Mouse (Mus musculus) forebrain, embryonic 13.5 days (tissue): ENCODE data around the gene Tnfrsf23. TPM values are rescaled to one million over a fixed set of nuclear protein-coding genes. Genes with fewer than 3 reads are reported as not detected.
"Not testable (repeated sequence)": the region's sequence is repeated elsewhere in the genome, so short reads cannot be mapped to it uniquely, and the experiment has no call there.

Source experiments
- ATAC-seq: fragments of 200-750 bp; cut with Nextera tagmentation; 2 replicates; pipeline ENCODE4 v1.8.0; 2017
- H3K27ac ChIP-seq: fragments of 300-500 bp; sonication (generic); 2 replicates; pipeline ENCODE4 v1.5.1; 2015; ENCODE audit warnings: inconsistent platforms, mild to moderate bottlenecking, moderate library complexity
- H3K27me3 ChIP-seq: fragments of 300-500 bp; sonication (generic); 2 replicates; pipeline ENCODE4 v1.6.1; 2015; ENCODE audit warnings: mild to moderate bottlenecking, inconsistent platforms
- H3K36me3 ChIP-seq: fragments of 300-500 bp; sonication (generic); 2 replicates; pipeline ENCODE4 v1.6.1; 2015; ENCODE audit warnings: mild to moderate bottlenecking, inconsistent platforms; ENCODE audit not compliant: poor library complexity, severe bottlenecking
- H3K4me1 ChIP-seq: fragments of 300-500 bp; sonication (generic); 2 replicates; pipeline ENCODE4 v1.6.1; 2015; ENCODE audit warnings: inconsistent platforms
- H3K4me2 ChIP-seq: fragments of 300-500 bp; sonication (generic); 2 replicates; pipeline ENCODE4 v1.6.1; 2015; ENCODE audit warnings: inconsistent platforms, mild to moderate bottlenecking, moderate library complexity
- H3K4me3 ChIP-seq: fragments of 300-500 bp; sonication (generic); 2 replicates; pipeline ENCODE4 v1.5.1; 2015; ENCODE audit warnings: mild to moderate bottlenecking, inconsistent platforms
- H3K9ac ChIP-seq: fragments of 300-500 bp; sonication (generic); 2 replicates; pipeline ENCODE4 v1.6.1; 2015; ENCODE audit warnings: mild to moderate bottlenecking, inconsistent platforms
- H3K9me3 ChIP-seq: fragments of 300-500 bp; sonication (generic); replicated peaks from 2 replicates; pipeline ENCODE4 v1.6.1; 2016; ENCODE audit warnings: inconsistent platforms
- WGBS: fragments of 180-500 bp; shearing (Covaris S2); methylation state at CpG from one replicate; pipeline ENCODE4 v1.1.7; 2015; 5-methylcytosine and 5-hydroxymethylcytosine counted together
- polyA plus RNA-seq: library from polyadenylated mRNA; unstranded; fragments of >200 nt; fragmentation: Nextera tagmentation; extraction: Ambion mirVana; gene quantifications from 2 replicates; pipeline ENCODE4 v1.2.1, GENCODE M21; 2015

The Tnfrsf23 gene
- polyA plus RNA-seq, 1 experiment from 2014 or later: 0.61 TPM

DNA sequence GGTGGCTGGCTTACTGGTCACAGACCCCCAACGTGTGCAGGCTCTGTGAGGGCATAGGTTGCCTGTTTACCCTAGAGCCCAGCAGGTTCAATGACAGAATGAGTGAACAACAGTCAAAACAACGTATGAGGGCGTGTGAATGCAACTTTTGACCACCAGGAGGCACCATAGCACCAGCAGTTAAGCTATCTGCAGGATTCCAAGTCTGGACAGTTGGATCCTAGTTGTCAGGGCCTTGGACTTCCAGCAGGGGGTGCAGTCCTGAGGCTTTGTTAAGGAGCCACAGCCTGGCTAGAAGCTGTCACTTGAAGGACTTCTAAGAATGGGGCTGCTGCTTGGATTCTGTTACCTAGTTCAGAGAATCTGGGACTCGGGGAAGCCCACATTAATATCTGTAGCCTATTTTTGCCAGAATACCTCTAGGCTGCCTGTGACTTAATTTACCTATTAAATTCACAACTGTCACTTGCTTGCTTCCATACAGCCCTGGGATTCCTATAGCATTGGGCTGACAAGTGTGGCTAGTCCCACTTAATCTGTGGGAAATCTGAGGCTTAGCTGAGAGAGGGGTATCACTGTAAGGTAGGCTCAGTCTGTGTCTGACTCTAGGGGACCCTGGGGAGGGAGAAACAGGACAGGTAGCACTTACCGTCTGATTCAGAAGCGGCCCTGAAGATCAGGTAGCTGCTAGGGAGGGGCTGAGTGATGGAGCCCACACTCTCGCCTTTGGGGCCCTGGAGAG, 21.2 kb upstream of the Tnfrsf23 start:
- WGBS: 34% methylated on average over 7 of the region's 7 CpGs
- ATAC-seq: peak; percentile 89
- Histone ChIP-seq H3K4me1 (0 out of 2 replicates have a peak, but pooled peaks cover 6% of the 10 kb centered on the region), H3K27me3 (no peaks in the 10 kb centered on the region), H3K36me3 (peaks cover 58% of the 10 kb centered on the region), H3K4me3 (no peak overlapping the region), H3K9ac (no peak overlapping the region), H3K4me2 (no peak overlapping the region), H3K9me3 (no peaks in the 10 kb centered on the region), H3K27ac (peak overlapping the region; percentile 20; the same call in 1 of the 2 replicates)

DNA sequence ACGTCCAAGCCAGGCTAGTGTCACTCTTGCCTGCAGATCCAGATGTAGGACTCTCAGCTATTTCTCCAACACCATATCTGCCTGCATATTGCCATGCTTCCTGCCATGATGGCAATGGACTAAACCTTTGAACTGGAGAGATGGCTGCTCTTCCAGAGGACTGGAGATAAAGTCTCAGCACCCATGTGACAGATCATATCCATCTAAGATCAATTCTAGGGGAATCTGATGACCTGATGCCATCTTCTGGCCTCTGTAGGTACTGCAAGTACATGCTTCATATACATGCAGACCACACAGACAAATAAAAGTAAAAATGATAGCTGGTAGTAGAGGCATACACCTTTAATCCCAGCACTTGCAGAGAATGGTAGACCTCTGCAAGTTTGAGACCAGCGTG, 10.5 kb upstream of the Tnfrsf23 start:
- no peaks in the 10 kb centered on the region for H3K27me3 ChIP-seq
- 60% methylated on average over 2 of the region's 2 CpGs for WGBS
- no peak overlapping the region for H3K27ac ChIP-seq
- no peak overlapping the region for H3K4me2 ChIP-seq
- no peaks in the 10 kb centered on the region for H3K9me3 ChIP-seq
- peaks cover 70% of the 10 kb centered on the region for H3K36me3 ChIP-seq
- no peak overlapping the region for H3K9ac ChIP-seq
- ATAC-seq: no peak
- H3K4me1 ChIP-seq: no peaks in the 10 kb centered on the region
- no peak overlapping the region for H3K4me3 ChIP-seq

DNA sequence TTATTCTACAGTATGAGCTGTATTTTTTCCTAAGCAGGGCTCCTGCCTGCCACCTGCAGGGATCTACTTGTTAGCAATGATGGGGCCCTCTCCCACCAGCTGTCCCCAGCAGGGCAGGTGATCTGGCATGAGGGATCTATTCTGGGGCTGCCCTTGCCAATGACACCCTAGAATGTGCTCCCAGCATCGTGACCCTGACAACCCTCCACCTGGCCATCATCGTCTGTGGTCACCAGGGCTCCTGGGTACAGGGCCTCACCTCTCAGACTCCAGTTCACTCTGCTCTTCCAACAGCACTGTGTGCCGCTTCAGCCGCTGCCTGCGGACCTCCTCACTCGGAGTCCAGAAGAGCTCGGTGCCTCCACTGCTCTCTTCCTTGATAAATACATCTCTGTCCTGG, 8.9 kb upstream of the Tnfrsf23 start:
- no peak for ATAC-seq
- Histone ChIP-seq H3K9ac (no peak overlapping the region), H3K36me3 (peaks cover 83% of the 10 kb centered on the region), H3K4me2 (no peak overlapping the region), H3K4me1 (no peaks in the 10 kb centered on the region), H3K27ac (no peak overlapping the region), H3K27me3 (no peaks in the 10 kb centered on the region), H3K4me3 (no peak overlapping the region), H3K9me3 (no peaks in the 10 kb centered on the region)
- WGBS: 91% methylated on average over 7 of the region's 7 CpGs

DNA sequence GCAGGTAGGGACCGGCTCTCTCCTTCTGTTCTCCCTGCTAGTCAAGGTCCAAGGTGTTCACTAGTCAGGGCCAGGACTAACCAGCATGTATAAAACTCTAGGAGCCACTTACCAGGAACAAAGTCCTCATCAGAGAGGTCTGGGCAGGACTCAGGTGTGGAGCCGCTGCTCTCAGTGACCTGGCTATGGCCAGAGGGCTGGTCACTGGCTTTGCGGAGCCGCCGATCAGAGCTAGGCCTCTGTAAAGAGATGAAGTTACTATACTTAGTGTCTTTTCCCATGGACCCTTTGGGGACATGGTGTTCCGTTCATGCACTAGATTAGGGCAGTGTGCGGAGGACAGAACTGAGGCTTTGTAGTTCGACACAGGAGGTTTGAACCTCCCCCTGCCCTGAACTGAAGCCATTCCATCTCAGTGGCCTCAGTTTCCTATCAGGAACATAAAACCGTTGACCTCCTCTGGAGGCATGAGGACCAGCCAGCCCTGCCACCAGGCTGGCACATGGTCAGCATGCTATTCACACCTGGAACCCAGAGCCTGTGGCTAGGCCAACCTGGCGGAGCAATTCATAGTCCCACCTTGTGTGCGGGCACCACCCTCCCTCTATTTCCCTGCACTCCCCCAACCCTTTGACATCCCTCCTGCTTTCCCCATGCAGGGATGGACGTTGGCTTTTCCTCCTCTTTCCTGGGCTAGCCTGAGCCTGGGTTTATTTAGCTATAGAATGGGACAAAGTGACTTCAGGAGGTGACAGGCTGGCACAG, 7.3 kb upstream of the Tnfrsf23 start:
- Histone ChIP-seq H3K9ac (no peak overlapping the region), H3K27ac (no peak overlapping the region), H3K4me2 (no peak overlapping the region), H3K27me3 (no peaks in the 10 kb centered on the region), H3K4me1 (no peaks in the 10 kb centered on the region), H3K36me3 (peaks cover 87% of the 10 kb centered on the region), H3K9me3 (no peaks in the 10 kb centered on the region), H3K4me3 (no peak overlapping the region)
- ATAC-seq: no peak
- 86% methylated on average over 12 of the region's 12 CpGs for WGBS

DNA sequence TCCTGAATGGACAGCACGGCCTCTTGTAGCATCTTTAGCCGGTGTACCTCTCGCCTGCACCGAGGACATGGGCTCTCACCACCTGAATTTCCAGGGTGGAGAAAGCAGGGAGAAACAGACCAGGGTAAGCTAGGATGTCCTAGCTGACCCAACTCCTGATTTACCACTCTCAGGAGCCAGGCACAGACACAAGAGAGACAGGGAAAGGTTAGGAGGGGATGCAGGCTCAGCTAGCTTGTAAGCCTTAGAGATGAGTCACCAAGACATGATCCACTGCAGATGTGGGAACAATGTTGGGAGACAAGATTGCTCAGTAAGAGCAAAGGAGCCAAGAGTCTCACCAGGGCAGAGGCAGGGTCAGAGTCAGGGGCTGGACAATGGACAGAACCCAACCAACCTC, 6.2 kb upstream of the Tnfrsf23 start:
- H3K36me3 ChIP-seq: peaks cover 89% of the 10 kb centered on the region
- H3K4me3 ChIP-seq: no peak overlapping the region
- 94% methylated on average over 4 of the region's 4 CpGs for WGBS
- no peak overlapping the region for H3K27ac ChIP-seq
- H3K9me3 ChIP-seq: no peaks in the 10 kb centered on the region
- 0 out of 2 replicates have a peak, but pooled peaks cover 3% of the 10 kb centered on the region for H3K27me3 ChIP-seq
- H3K9ac ChIP-seq: no peak overlapping the region
- no peaks in the 10 kb centered on the region for H3K4me1 ChIP-seq
- ATAC-seq: no peak
- H3K4me2 ChIP-seq: no peak overlapping the region

DNA sequence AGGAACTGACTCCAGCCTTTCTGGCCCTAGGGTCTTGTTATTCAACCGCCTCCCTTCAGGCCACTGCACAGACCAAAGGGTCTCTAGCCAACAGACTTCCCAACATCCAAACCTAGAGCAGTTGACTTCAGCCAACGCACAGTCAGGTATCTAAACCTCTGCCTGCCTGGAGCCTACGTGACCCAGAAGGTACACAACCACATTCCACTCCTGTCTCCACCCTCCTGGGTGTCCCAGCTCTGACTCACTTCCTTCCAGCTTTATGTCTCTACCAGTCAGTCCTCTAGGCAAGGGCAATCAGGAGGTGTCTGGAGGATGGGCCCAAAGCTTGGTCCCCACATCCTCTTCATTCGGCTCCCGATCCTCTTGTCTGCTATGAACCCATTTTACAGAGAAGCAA, 5.5 kb upstream of the Tnfrsf23 start:
- no peak overlapping the region for H3K9ac ChIP-seq
- 90% methylated on average over 5 of the region's 5 CpGs for WGBS
- no peak for ATAC-seq
- peaks cover 82% of the 10 kb centered on the region for H3K36me3 ChIP-seq
- H3K27ac ChIP-seq: no peak overlapping the region
- H3K9me3 ChIP-seq: no peaks in the 10 kb centered on the region
- H3K4me1 ChIP-seq: no peaks in the 10 kb centered on the region
- 0 out of 2 replicates have a peak, but pooled peaks cover 3% of the 10 kb centered on the region for H3K27me3 ChIP-seq
- no peak overlapping the region for H3K4me3 ChIP-seq
- no peak overlapping the region for H3K4me2 ChIP-seq

DNA sequence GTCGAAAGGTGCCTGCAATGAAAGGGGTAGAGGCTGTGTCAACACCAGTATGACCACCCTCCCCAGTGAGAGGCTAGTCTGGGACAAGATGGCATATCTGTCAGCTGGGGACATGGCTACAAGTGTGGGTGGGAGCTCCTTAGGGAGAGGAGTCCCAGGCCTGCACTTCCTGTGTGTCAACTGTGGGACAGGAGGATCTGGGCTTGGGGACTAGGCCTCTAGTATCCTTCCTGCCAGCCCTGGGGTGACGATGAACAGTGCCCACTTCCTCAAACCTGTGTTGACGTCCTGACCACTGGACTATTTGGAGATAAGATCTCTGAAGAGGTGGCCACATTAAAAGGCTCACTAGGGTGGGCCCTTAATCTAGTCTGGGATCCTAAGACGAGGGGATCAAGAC, 4.3 kb upstream of the Tnfrsf23 start:
- WGBS: 78% methylated on average over 4 of the region's 4 CpGs
- H3K4me2 ChIP-seq: no peak overlapping the region
- H3K27ac ChIP-seq: no peak overlapping the region
- H3K9ac ChIP-seq: no peak overlapping the region
- ATAC-seq: no peak
- no peak overlapping the region for H3K4me3 ChIP-seq
- H3K27me3 ChIP-seq: peaks cover 10% of the 10 kb centered on the region; the same call in 1 of the 2 replicates
- no peaks in the 10 kb centered on the region for H3K9me3 ChIP-seq
- H3K36me3 ChIP-seq: peaks cover 70% of the 10 kb centered on the region
- H3K4me1 ChIP-seq: peaks cover 6% of the 10 kb centered on the region; the same call in 1 of the 2 replicates

DNA sequence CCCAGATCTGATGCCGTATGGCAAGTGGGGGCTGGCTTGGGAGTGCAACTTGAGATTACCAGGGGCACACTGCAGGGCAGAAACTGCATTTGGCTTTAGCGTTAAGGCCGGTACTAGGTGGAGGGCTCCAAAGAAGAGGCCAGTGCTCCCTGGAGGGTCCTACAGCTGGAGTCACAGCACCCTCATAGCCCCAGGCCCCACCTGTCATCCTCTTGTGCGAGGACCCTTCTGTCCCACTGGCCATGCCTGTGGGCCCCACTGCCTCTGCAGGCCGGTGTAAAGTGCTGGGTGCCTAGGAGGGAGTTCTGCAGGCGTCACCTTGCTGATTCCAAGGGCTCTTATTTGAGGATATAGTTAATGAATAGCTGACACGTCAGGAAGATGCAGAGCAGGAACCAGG, 3.8 kb upstream of the Tnfrsf23 start:
- Histone ChIP-seq H3K9ac (no peak overlapping the region), H3K36me3 (peaks cover 67% of the 10 kb centered on the region), H3K27ac (no peak overlapping the region), H3K9me3 (no peaks in the 10 kb centered on the region), H3K4me3 (no peak overlapping the region), H3K4me2 (no peak overlapping the region), H3K4me1 (peaks cover 6% of the 10 kb centered on the region; the same call in 1 of the 2 replicates), H3K27me3 (peaks cover 12% of the 10 kb centered on the region; the same call in 1 of the 2 replicates)
- 80% methylated on average over 7 of the region's 7 CpGs for WGBS
- ATAC-seq: no peak

DNA sequence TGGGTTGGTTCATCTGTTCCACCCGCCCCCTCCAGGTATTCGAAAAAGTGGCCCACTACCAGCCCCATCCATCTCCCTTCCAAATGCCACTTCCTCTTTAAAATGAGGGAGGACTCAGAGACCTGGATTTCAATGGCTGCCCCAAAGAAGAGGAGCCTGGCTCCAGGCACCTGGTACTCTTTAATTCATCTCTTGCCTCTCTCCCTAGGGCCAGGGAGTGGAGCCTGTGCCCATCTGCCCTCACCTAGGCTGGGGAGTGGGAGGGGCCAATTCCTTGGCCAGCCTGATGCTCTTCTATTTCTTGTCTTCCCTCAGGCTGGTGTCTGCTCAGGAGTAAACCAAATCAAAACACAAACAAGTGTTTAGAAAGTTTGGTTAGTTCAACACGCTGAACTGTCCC, 1.0 kb upstream of the Tnfrsf23 start:
- not testable (repeated sequence) for H3K9me3 ChIP-seq, H3K27ac ChIP-seq, ATAC-seq, H3K4me1 ChIP-seq, H3K9ac ChIP-seq, H3K4me2 ChIP-seq, H3K4me3 ChIP-seq
- peaks cover 39% of the 10 kb centered on the region for H3K36me3 ChIP-seq
- WGBS: 91% methylated on average over 3 of the region's 3 CpGs
- peaks cover 16% of the 10 kb centered on the region; the same call in 1 of the 2 replicates for H3K27me3 ChIP-seq

DNA sequence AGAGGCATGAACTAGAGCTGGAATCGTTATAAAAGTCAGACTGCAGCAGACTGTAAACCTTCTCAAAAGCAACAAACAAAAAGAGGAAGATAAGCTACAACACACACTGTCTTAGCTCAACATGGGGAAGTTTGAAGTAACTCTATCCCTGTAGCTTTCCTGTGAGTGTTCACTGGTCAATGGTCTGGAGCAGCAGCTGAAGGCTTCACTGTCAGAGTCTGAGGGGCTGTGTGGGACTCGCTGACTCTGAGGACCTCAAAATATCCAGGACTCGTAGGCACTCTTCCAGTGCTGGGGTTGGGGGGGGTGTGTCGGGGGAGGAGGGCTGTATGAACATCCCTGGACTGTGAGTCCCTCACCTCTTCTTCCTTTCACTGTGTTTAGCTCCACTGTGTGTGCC, 519 bp upstream of the Tnfrsf23 start:
- H3K9me3 ChIP-seq, ATAC-seq, H3K4me2 ChIP-seq, H3K9ac ChIP-seq, H3K4me3 ChIP-seq, H3K4me1 ChIP-seq, H3K27ac ChIP-seq: not testable (repeated sequence)
- H3K27me3 ChIP-seq: peaks cover 16% of the 10 kb centered on the region; the same call in 1 of the 2 replicates
- peaks cover 34% of the 10 kb centered on the region for H3K36me3 ChIP-seq
- WGBS: 65% methylated on average over 4 of the region's 4 CpGs

DNA sequence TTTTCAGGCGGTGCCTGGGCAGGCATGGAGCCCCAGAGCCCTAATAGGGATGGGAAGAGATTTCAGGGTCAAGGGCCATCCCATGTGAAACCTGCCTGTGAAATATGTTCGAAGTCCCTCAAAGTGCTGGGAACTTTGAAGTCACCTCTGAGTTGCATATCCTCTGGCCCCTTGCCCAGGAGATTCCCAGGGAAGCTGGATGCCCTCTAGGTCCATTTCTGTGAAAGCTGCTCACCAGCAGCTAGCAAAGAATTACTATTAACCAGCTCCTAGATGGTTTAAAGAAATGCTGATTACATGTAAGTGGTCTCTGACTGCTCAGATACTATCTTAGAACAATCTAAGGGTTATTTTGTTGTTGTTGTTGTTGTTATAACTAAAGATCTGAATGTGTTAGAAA, 1.1 kb downstream of the Tnfrsf23 start:
- H3K9ac ChIP-seq, H3K4me2 ChIP-seq, H3K4me3 ChIP-seq, H3K9me3 ChIP-seq, H3K27ac ChIP-seq, ATAC-seq, H3K4me1 ChIP-seq: not testable (repeated sequence)
- Histone ChIP-seq H3K36me3 (peaks cover 20% of the 10 kb centered on the region), H3K27me3 (peaks cover 16% of the 10 kb centered on the region; the same call in 1 of the 2 replicates)
- WGBS: 78% methylated on average over 1 of the region's 2 CpGs

DNA sequence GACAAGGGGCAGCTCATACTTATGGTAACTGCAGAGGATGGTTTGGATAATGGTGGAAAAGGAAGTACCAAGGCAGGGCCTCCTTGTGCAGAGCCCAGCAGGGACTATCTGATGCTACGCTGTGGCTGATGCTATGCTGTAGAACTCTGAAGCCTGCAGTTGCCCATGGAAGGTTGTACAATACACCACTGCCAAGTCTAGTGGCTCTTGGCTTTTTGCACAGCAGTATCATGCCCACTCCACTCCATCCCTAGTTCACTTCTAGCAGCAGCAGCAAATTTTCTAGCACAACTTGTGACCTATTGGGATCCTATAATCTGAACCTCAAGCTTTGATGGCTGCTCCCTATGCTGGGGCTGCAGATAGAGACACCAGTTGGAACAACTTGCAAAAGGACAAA, 4.1 kb downstream of the Tnfrsf23 start:
- H3K4me3 ChIP-seq: no peak overlapping the region
- H3K9ac ChIP-seq: no peak overlapping the region
- H3K27ac ChIP-seq: no peak overlapping the region
- no peaks in the 10 kb centered on the region for H3K9me3 ChIP-seq
- H3K27me3 ChIP-seq: peaks cover 14% of the 10 kb centered on the region; the same call in 1 of the 2 replicates
- H3K4me2 ChIP-seq: no peak overlapping the region
- no peaks in the 10 kb centered on the region for H3K36me3 ChIP-seq
- 81% methylated on average over 1 of the region's 1 CpGs for WGBS
- H3K4me1 ChIP-seq: peaks cover 6% of the 10 kb centered on the region; the same call in 1 of the 2 replicates
- no peak for ATAC-seq
